Mouse (Mus musculus): Measurements from ENCODE around the gene Gemin2. TPM values are rescaled to one million over a fixed set of nuclear protein-coding genes. Genes with fewer than 3 reads are reported as not detected.
"Not testable (repeated sequence)": the region's sequence is repeated elsewhere in the genome, so short reads cannot be mapped to it uniquely, and the experiment has no call there.

Gene Gemin2
- polyA plus RNA-seq, 1 experiment from 2014 or later: 45.9 TPM

DNA sequence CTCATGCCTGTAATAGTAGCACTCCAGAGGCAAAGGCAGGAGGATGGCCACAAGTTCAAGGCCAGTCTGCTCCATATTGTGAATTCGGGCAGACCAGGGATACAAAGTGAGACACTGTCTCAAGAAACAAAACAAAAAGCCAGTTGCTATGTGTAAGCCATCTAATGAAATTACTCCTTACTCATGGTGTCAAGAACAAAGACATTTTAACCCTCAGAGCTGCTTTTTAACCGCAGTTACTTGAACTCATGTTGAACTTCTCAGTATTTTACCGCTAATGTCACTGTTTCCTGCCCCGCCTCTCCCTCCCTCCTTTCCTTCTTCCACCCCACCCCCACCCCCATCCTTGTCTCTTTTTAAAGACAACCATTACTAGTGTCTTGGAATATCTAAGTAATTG lies 8.1 kb downstream of the Gemin2 start:
- 97% methylated on average over 4 of the region's 4 CpGs for WGBS

DNA sequence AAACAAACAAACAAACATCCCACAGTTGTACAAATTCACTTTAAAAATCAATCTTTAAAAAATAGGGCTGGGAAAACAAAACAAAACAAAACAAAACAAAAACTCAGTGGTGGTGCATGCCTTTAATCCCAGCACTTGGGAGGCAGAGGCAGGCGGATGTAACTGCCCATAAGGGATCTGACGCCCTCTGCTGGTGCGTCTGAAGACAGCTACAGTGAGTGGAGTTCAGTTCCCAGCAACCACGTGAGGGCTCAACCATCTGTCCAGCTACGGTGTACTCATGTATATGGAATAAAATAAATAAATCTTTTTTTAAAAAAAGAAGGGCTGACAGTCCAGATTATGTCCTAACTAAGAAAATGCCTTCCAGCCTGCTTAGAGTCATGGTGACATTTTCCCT lies 18.9 kb downstream of the Gemin2 start:
- Histone ChIP-seq H3K27ac (no peak overlapping the region), H3K4me3 (replicated peaks) (no peak overlapping the region), H3K9me3 (no peaks in the 10 kb centered on the region), H3K4me1 (replicated peaks) (no peaks in the 10 kb centered on the region), H3K9ac (replicated peaks) (no peak overlapping the region), H3K27me3 (no peaks in the 10 kb centered on the region), H3K4me2 (no peak overlapping the region), H3K36me3 (peaks cover 22% of the 10 kb centered on the region)
- WGBS: 72% methylated on average over 5 of the region's 5 CpGs
- ATAC-seq (ENCODE audit: insufficient number of reproducible peaks, insufficient read depth, low FRiP score, low TSS enrichment, low read depth): no peak

More for the DNA sequence above, 8.1 kb downstream of the Gemin2 start:
- Histone ChIP-seq H3K27me3 (no peaks in the 10 kb centered on the region), H3K27ac (no peak overlapping the region), H3K9me3 (no peaks in the 10 kb centered on the region), H3K9ac (replicated peaks) (no peak overlapping the region), H3K4me1 (replicated peaks) (no peaks in the 10 kb centered on the region), H3K36me3 (peaks cover 78% of the 10 kb centered on the region), H3K4me3 (replicated peaks) (no peak overlapping the region), H3K4me2 (no peak overlapping the region)
- no peak for ATAC-seq (ENCODE audit: insufficient number of reproducible peaks, insufficient read depth, low FRiP score, low TSS enrichment, low read depth)

GRCm38 (mm10) chr12:59039162-59039970 lies 26.2 kb downstream of the Gemin2 start:
- WGBS: 69% methylated on average over 10 of the region's 10 CpGs
- ATAC-seq (ENCODE audit: insufficient number of reproducible peaks, insufficient read depth, low FRiP score, low TSS enrichment, low read depth): no peak
- Histone ChIP-seq H3K4me2 (peak overlapping the region; percentile 37; the same call in 1 of the 2 replicates), H3K4me1 (replicated peaks) (0 out of 2 replicates have a peak, but pooled peaks cover 3% of the 10 kb centered on the region), H3K9me3 (no peaks in the 10 kb centered on the region), H3K27ac (no peak overlapping the region), H3K4me3 (replicated peaks) (no peak overlapping the region), H3K36me3 (peaks cover 26% of the 10 kb centered on the region), H3K27me3 (no peaks in the 10 kb centered on the region), H3K9ac (replicated peaks) (no peak overlapping the region; the same call in 1 of the 2 replicates)

GRCm38 (mm10) chr12:59039971-59040844 lies 27.0 kb downstream of the Gemin2 start:
- WGBS: 4% methylated on average over 23 of the region's 23 CpGs
- Histone ChIP-seq H3K4me2 (peak overlapping the region; percentile 37; the same call in 1 of the 2 replicates), H3K4me1 (replicated peaks) (0 out of 2 replicates have a peak, but pooled peaks cover 3% of the 10 kb centered on the region), H3K27ac (peak overlapping the region; percentile 82), H3K4me3 (replicated peaks) (peak overlapping the region; percentile 12; the same call in 1 of the 2 replicates), H3K9ac (replicated peaks) (no peak overlapping the region; the same call in 1 of the 2 replicates), H3K9me3 (no peaks in the 10 kb centered on the region), H3K27me3 (no peaks in the 10 kb centered on the region), H3K36me3 (peaks cover 34% of the 10 kb centered on the region)
- ATAC-seq (ENCODE audit: insufficient number of reproducible peaks, insufficient read depth, low FRiP score, low TSS enrichment, low read depth): peak; percentile 82; the same call in 1 of the 2 replicates

- no peaks in the 10 kb centered on the region for H3K9me3 ChIP-seq
- H3K27ac ChIP-seq: peak overlapping the region; percentile 82
- H3K9ac ChIP-seq (replicated peaks): no peak overlapping the region
- 32% methylated on average over 7 of the region's 7 CpGs for WGBS
- 0 out of 2 replicates have a peak, but pooled peaks have one; percentile 42 for ATAC-seq (ENCODE audit: insufficient number of reproducible peaks, insufficient read depth, low FRiP score, low TSS enrichment, low read depth)
- no peak overlapping the region for H3K4me3 ChIP-seq (replicated peaks)
- no peaks in the 10 kb centered on the region for H3K27me3 ChIP-seq
- H3K4me1 ChIP-seq (replicated peaks): 0 out of 2 replicates have a peak, but pooled peaks cover 3% of the 10 kb centered on the region
- H3K4me2 ChIP-seq: no peak overlapping the region
- H3K36me3 ChIP-seq: peaks cover 40% of the 10 kb centered on the region
These were observed 27.7 kb downstream of the Gemin2 start for GRCm38 (mm10) chr12:59040851-59041250.

DNA sequence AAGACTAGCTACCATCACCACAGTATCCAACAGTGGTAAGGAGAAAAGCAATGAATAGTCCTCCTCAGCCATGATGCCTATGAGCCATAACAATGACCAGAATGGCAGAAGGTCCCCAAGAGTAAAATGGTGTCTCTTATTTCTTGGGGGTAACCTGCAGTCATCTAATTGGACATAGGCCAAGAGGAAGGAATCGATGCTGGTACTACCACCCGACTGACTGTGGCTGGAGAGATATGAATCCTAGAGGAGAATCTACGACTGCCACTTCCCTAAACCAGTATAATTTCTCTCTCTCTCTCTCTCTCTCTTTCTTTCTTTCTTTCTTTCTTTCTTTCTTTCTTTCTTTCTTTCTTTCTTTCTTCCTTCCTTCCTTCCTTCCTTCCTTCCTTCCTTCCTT lies 39.3 kb downstream of the Gemin2 start:
- Histone ChIP-seq H3K4me3 (replicated peaks) (no peak overlapping the region), H3K27me3 (no peaks in the 10 kb centered on the region), H3K36me3 (peaks cover 69% of the 10 kb centered on the region), H3K4me2 (no peak overlapping the region), H3K9me3 (no peaks in the 10 kb centered on the region), H3K27ac (no peak overlapping the region), H3K4me1 (replicated peaks) (no peaks in the 10 kb centered on the region), H3K9ac (replicated peaks) (no peak overlapping the region)
- no peak for ATAC-seq (ENCODE audit: insufficient number of reproducible peaks, insufficient read depth, low FRiP score, low TSS enrichment, low read depth)
- WGBS: 95% methylated on average over 3 of the region's 3 CpGs

DNA sequence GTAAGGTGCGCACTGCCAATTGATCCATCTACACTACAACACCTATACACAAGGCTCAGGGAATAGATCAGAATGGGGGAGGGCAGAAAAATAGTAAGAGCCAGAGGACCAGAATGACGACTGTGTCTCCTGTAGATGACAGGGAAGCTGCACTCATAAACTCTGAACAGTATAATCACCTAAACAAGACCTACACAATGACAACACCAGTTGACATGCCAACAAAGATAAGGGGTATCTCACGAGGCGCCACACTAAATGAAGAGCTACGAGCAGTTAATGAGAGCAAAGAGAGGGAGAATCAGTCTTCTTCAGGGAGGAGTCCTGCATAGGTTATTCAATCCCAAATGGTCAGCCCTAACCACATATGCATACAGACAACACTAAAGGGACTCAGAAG lies 40.0 kb downstream of the Gemin2 start:
- Histone ChIP-seq H3K36me3 (peaks cover 71% of the 10 kb centered on the region), H3K4me1 (replicated peaks) (no peaks in the 10 kb centered on the region), H3K9ac (replicated peaks) (no peak overlapping the region), H3K27me3 (no peaks in the 10 kb centered on the region), H3K4me2 (no peak overlapping the region), H3K27ac (no peak overlapping the region), H3K9me3 (no peaks in the 10 kb centered on the region), H3K4me3 (replicated peaks) (no peak overlapping the region)
- 92% methylated on average over 5 of the region's 5 CpGs for WGBS
- no peak for ATAC-seq (ENCODE audit: insufficient number of reproducible peaks, insufficient read depth, low FRiP score, low TSS enrichment, low read depth)

GRCm38 (mm10) chr12:59053976-59054375 lies 40.8 kb downstream of the Gemin2 start:
- no peak overlapping the region for H3K4me2 ChIP-seq
- no peak for ATAC-seq (ENCODE audit: insufficient number of reproducible peaks, insufficient read depth, low FRiP score, low TSS enrichment, low read depth)
- no peak overlapping the region for H3K4me3 ChIP-seq (replicated peaks)
- no peaks in the 10 kb centered on the region for H3K4me1 ChIP-seq (replicated peaks)
- H3K36me3 ChIP-seq: peaks cover 70% of the 10 kb centered on the region
- H3K9ac ChIP-seq (replicated peaks): no peak overlapping the region
- no peaks in the 10 kb centered on the region for H3K9me3 ChIP-seq
- no peak overlapping the region for H3K27ac ChIP-seq
- no peaks in the 10 kb centered on the region for H3K27me3 ChIP-seq

GRCm38 (mm10) chr12:59055196-59055850 lies 42.1 kb downstream of the Gemin2 start:
- Histone ChIP-seq H3K4me2 (no peak overlapping the region), H3K4me1 (replicated peaks) (peaks cover 9% of the 10 kb centered on the region), H3K27ac (no peak overlapping the region), H3K36me3 (peaks cover 63% of the 10 kb centered on the region), H3K9ac (replicated peaks) (no peak overlapping the region), H3K4me3 (replicated peaks) (no peak overlapping the region), H3K27me3 (no peaks in the 10 kb centered on the region), H3K9me3 (no peaks in the 10 kb centered on the region)
- ATAC-seq (ENCODE audit: insufficient number of reproducible peaks, insufficient read depth, low FRiP score, low TSS enrichment, low read depth): no peak
- WGBS: 88% methylated on average over 4 of the region's 4 CpGs

GRCm38 (mm10) chr12:59056222-59056621 lies 43.0 kb downstream of the Gemin2 start:
- 94% methylated on average over 11 of the region's 11 CpGs for WGBS
- Histone ChIP-seq H3K36me3 (peaks cover 58% of the 10 kb centered on the region), H3K27me3 (no peaks in the 10 kb centered on the region), H3K4me3 (replicated peaks) (no peak overlapping the region), H3K9ac (replicated peaks) (no peak overlapping the region), H3K4me1 (replicated peaks) (peaks cover 12% of the 10 kb centered on the region), H3K4me2 (no peak overlapping the region), H3K9me3 (no peaks in the 10 kb centered on the region), H3K27ac (no peak overlapping the region)
- no peak for ATAC-seq (ENCODE audit: insufficient number of reproducible peaks, insufficient read depth, low FRiP score, low TSS enrichment, low read depth)

GRCm38 (mm10) chr12:59058242-59058641 lies 45.0 kb downstream of the Gemin2 start:
- peaks cover 12% of the 10 kb centered on the region for H3K4me1 ChIP-seq (replicated peaks)
- ATAC-seq (ENCODE audit: insufficient number of reproducible peaks, insufficient read depth, low FRiP score, low TSS enrichment, low read depth); H3K9me3 ChIP-seq; H3K4me3 ChIP-seq (replicated peaks); H3K27ac ChIP-seq; H3K9ac ChIP-seq (replicated peaks); H3K27me3 ChIP-seq; H3K4me2 ChIP-seq: not testable (repeated sequence)
- 86% methylated on average over 5 of the region's 5 CpGs for WGBS
- peaks cover 52% of the 10 kb centered on the region for H3K36me3 ChIP-seq
